Mouse (Mus musculus): ENCODE results near the gene Thap7. TPM values are rescaled to one million over a fixed set of nuclear protein-coding genes. Genes with fewer than 3 reads are reported as not detected.

Thap7 gene
- polyA plus RNA-seq, 1 experiment from 2014 or later: 41.0 TPM

DNA sequence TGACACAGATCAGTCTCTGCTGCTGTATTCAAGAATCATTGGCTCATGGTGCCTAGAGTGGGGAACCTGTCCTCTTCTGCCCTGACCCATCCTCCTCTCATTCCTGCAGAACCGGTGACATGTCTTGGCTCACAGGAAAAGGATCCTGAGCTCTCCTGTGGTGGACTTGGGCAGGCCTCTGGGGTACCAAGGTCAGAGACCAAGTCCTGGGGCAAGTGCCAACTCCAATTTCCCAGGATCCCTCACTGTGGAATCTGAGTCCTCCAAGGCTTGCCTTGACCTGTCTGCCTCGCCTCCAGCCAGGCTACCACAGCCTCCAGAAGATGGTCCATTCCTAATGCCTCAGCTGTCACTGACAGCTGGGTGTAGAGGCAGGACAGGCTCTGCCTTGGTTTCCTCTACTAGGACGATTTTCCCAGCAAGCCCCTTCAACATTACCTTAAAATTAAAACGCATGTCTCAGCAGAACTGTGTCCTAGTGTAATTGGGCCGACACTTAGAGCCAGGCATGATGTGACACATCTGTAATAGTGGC lies 23.9 kb downstream of the Thap7 start:
- H3K4me1 ChIP-seq (replicated peaks; ENCODE audit: control insufficient read depth, insufficient read depth): peaks cover 2% of the 10 kb centered on the region; the same call in 1 of the 2 replicates
- ATAC-seq (ENCODE audit: low FRiP score, low TSS enrichment) (no peak), DNase-seq (ENCODE audit: low spot score) (no peak)
- no peaks in the 10 kb centered on the region for H3K9me3 ChIP-seq (ENCODE audit: control insufficient read depth, low read length)
- H3K27me3 ChIP-seq (ENCODE audit: control insufficient read depth, insufficient read depth, low read length): no peaks in the 10 kb centered on the region
- no peak overlapping the region for H3K4me2 ChIP-seq (replicated peaks; ENCODE audit: low read depth)
- TF ChIP-seq EP300 (optimal IDR thresholded peaks at IDR 0.05) (no peak), CTCF (IDR thresholded peaks at IDR 0.05; ENCODE audit: low read depth) (no peak)
- no peak overlapping the region for H3K27ac ChIP-seq (replicated peaks)
- H3K4me3 ChIP-seq (ENCODE audit: low read depth, low read length): no peak overlapping the region
- 84% methylated on average over 5 of the region's 5 CpGs for WGBS
- no peak overlapping the region for H3K9ac ChIP-seq (ENCODE audit: low read length)
- no peaks in the 10 kb centered on the region; the same call in 1 of the 2 replicates for H3K36me3 ChIP-seq (ENCODE audit: control insufficient read depth, insufficient read depth, low read length)

DNA sequence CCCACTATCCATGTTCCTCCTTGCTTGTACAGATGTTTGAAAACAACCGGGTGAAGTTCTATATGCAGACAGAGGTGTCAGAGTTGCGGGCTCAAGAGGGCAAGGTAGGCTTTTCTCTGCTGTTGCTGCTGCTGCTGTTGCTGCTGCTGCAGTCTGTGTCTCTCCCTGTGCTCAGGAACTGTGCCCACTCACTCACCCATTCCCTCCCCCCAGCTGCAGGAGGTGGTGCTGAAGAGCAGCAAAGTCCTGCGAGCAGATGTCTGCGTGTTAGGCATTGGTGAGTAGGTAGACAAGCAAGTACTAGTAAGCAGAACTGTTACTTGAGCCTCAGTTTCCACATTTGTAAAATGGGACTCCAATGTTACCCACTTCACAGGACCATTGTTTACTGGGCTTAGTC lies 28.3 kb downstream of the Thap7 start:
- Histone ChIP-seq H3K27me3 (ENCODE audit: control insufficient read depth, insufficient read depth, low read length) (no peaks in the 10 kb centered on the region), H3K27ac (replicated peaks) (no peak overlapping the region), H3K9me3 (ENCODE audit: control insufficient read depth, low read length) (no peaks in the 10 kb centered on the region), H3K9ac (ENCODE audit: low read length) (no peak overlapping the region), H3K4me1 (replicated peaks; ENCODE audit: control insufficient read depth, insufficient read depth) (no peaks in the 10 kb centered on the region), H3K4me2 (replicated peaks; ENCODE audit: low read depth) (no peak overlapping the region), H3K36me3 (ENCODE audit: control insufficient read depth, insufficient read depth, low read length) (no peaks in the 10 kb centered on the region), H3K4me3 (ENCODE audit: low read depth, low read length) (no peak overlapping the region)
- TF ChIP-seq CTCF (IDR thresholded peaks at IDR 0.05; ENCODE audit: low read depth) (no peak), EP300 (optimal IDR thresholded peaks at IDR 0.05) (no peak)
- ATAC-seq (ENCODE audit: low FRiP score, low TSS enrichment): no peak
- WGBS: 74% methylated on average over 4 of the region's 4 CpGs
- DNase-seq (ENCODE audit: low spot score): no peak

DNA sequence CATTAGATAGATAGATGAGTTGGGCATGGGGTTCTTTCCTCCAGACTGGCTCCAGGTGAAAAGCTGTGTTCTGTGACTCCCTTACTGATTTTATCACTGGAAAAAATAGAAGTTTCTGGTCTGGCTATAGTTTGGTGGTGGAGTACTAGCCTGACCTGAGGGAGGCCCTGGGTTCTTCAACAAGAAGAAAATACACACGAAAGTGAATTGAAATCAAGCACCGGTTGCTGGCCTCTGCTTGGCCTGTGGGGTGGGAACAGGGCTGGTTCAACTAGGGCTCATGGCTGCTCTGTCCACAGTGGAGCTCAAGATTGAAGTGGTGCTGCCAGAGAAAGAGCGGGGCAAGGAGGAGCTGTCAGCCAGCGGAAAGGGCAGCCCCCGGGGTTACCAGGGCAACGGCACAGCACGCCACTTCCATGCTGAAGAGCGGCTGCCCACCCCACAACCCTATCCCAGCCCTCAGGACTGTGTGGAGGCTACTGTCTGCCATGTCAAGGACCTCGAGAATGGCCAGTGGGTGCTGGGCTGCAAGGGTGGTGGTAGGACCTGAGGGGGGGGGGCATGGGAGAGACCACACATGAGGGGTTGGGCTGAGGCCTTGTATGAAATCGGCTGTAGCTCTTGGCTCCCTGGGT lies 31.6 kb downstream of the Thap7 start:
- DNase-seq (ENCODE audit: low spot score) (no peak), ATAC-seq (ENCODE audit: low FRiP score, low TSS enrichment) (no peak)
- H3K27ac ChIP-seq (replicated peaks): no peak overlapping the region
- no peaks in the 10 kb centered on the region for H3K9me3 ChIP-seq (ENCODE audit: control insufficient read depth, low read length)
- no peak overlapping the region for H3K4me2 ChIP-seq (replicated peaks; ENCODE audit: low read depth)
- no peaks in the 10 kb centered on the region for H3K4me1 ChIP-seq (replicated peaks; ENCODE audit: control insufficient read depth, insufficient read depth)
- 49% methylated on average over 10 of the region's 10 CpGs for WGBS
- H3K36me3 ChIP-seq (ENCODE audit: control insufficient read depth, insufficient read depth, low read length): no peaks in the 10 kb centered on the region
- H3K27me3 ChIP-seq (ENCODE audit: control insufficient read depth, insufficient read depth, low read length): no peaks in the 10 kb centered on the region
- H3K4me3 ChIP-seq (ENCODE audit: low read depth, low read length): no peak overlapping the region
- H3K9ac ChIP-seq (ENCODE audit: low read length): no peak overlapping the region
- TF ChIP-seq EP300 (optimal IDR thresholded peaks at IDR 0.05) (no peak), CTCF (IDR thresholded peaks at IDR 0.05; ENCODE audit: low read depth) (no peak)

GRCm38 (mm10) chr16:17496499-17497305 lies 34.2 kb downstream of the Thap7 start:
- no peaks in the 10 kb centered on the region for H3K27me3 ChIP-seq (ENCODE audit: control insufficient read depth, insufficient read depth, low read length)
- H3K4me3 ChIP-seq (ENCODE audit: low read depth, low read length): no peak overlapping the region
- no peaks in the 10 kb centered on the region for H3K9me3 ChIP-seq (ENCODE audit: control insufficient read depth, low read length)
- H3K36me3 ChIP-seq (ENCODE audit: control insufficient read depth, insufficient read depth, low read length): no peaks in the 10 kb centered on the region
- no peaks in the 10 kb centered on the region for H3K4me1 ChIP-seq (replicated peaks; ENCODE audit: control insufficient read depth, insufficient read depth)
- 46% methylated on average over 2 of the region's 2 CpGs for WGBS
- ATAC-seq (ENCODE audit: low FRiP score, low TSS enrichment) (0 out of 2 replicates have a peak, but pooled peaks have one; percentile 44), DNase-seq (ENCODE audit: low spot score) (peak; percentile 62)
- H3K27ac ChIP-seq (replicated peaks): no peak overlapping the region
- TF ChIP-seq EP300 (optimal IDR thresholded peaks at IDR 0.05): no peak
- no peak for TF ChIP-seq CTCF (IDR thresholded peaks at IDR 0.05; ENCODE audit: low read depth)
- no peak overlapping the region for H3K4me2 ChIP-seq (replicated peaks; ENCODE audit: low read depth)
- H3K9ac ChIP-seq (ENCODE audit: low read length): no peak overlapping the region; the same call in 1 of the 2 replicates

GRCm38 (mm10) chr16:17491896-17492561 lies 38.9 kb downstream of the Thap7 start:
- H3K4me3 ChIP-seq (ENCODE audit: low read depth, low read length): no peak overlapping the region
- H3K36me3 ChIP-seq (ENCODE audit: control insufficient read depth, insufficient read depth, low read length): no peaks in the 10 kb centered on the region
- 69% methylated on average over 5 of the region's 5 CpGs for WGBS
- H3K27me3 ChIP-seq (ENCODE audit: control insufficient read depth, insufficient read depth, low read length): no peaks in the 10 kb centered on the region
- H3K4me1 ChIP-seq (replicated peaks; ENCODE audit: control insufficient read depth, insufficient read depth): no peaks in the 10 kb centered on the region
- no peak for ATAC-seq (ENCODE audit: low FRiP score, low TSS enrichment)
- H3K9me3 ChIP-seq (ENCODE audit: control insufficient read depth, low read length): no peaks in the 10 kb centered on the region
- H3K27ac ChIP-seq (replicated peaks): no peak overlapping the region
- TF ChIP-seq CTCF (IDR thresholded peaks at IDR 0.05; ENCODE audit: low read depth): no peak
- TF ChIP-seq EP300 (optimal IDR thresholded peaks at IDR 0.05): no peak
- H3K9ac ChIP-seq (ENCODE audit: low read length): no peak overlapping the region
- H3K4me2 ChIP-seq (replicated peaks; ENCODE audit: low read depth): no peak overlapping the region
- DNase-seq (ENCODE audit: low spot score): no peak
